Mouse (Mus musculus) frontal cortex, adult 2 months (tissue): ENCODE measurements at regions not wholly inside any gene's neighbourhood (a gene's known extent, or its start where the extent isn't known, plus 50 kb on each side); places are given as distances from the start of the nearest gene placed in this dataset.

Source experiments
- DNase-seq, 2 experiments: peaks; one replicate each; pipeline ENCODE4 v3.0.0; 2022; ENCODE audit warnings: low spot score in 1 of 2; ENCODE audit errors: extremely low spot score in 1 of 2

DNA sequence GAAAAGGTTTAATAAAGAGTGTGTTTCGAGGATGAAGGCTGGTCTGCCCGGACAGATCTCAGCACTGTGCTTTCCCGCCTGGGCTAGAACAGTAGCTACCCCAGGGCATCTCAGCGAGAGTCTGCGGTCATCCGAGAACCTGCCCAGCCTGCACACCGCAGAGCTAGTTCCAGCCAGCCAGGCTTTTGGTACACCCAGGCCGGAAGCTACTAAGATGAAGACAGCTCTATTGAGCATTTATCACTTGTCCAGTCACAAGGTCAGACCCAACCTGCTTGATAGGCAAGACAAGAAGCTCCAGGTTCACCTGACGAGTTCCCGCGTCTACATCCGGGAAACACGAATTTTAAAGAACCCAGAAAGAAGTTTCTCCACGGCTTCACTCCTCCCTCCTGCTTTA, 72.8 kb upstream of the Cnot2 start:
- DNase-seq = no peak

DNA sequence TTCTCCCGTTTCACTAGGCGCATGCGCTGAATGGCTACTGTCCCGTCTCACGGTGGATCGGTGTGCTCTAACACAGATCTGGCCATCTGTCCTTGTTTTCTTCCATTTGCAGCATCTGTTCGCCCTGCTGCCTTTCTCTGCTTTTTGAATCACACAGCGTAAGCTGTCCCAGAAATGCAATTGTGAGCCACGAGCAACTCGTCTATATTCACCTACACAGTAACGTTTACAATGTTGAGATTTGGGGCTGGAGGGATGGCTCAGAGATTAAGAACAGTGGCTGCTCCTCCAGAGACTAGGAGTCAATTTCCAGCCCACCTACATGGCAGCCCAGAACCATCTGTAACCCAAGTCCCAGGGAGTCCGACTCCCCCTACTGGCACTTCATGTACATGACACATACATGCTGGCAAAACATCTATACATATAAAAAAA, 72.2 kb upstream of the Cnot2 start:
- DNase-seq = peak; percentile 70 to 83

GRCm38 (mm10) chr10:116649287-116649686, 68.0 kb upstream of the Cnot2 start:
- DNase-seq = no peak

- DNase-seq = peak in 1 of 2 experiments; percentile 21
Measured at GRCm38 (mm10) chr10:116646035-116646434, 64.7 kb upstream of the Cnot2 start.

- DNase-seq = peak in 1 of 2 experiments; percentile 38
Measured at GRCm38 (mm10) chr10:116645631-116646030, 64.3 kb upstream of the Cnot2 start.

- no peak for DNase-seq
Measured at GRCm38 (mm10) chr10:116645108-116645507, 63.8 kb upstream of the Cnot2 start.
